9 mouse cellular contexts compared by ENCODE assay signal in the genomic region with DNA sequence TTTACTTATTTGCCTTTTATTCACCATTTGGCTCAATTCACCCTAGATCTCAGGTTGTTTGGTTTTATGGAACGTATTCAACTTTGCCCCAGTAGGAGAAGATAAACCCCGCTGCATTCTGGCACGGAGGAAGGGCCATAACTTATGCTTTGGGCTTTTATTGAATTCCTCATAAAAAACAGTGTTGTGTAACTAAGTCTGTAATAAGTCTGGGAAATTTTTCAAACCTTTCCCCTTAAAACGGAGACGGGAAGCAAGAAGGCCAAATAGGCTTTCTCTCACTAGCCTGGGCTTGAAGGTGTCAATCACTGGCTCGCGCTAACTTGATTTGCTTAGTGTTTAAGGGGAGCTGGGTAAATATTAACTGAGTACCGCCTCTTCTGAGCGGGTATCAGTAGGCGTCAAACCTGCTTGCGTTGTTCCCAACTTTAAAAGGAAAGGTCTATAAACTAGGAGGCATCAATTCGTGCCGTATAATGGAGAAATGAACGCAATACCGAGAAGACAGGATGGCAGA. TPM values are rescaled to one million over a fixed set of nuclear protein-coding genes. Genes with fewer than 3 reads are reported as not detected.
A peak's percentile ranks its signal among the peaks of the same experiment; 100 is the strongest.
DNase-seq lines count a peak whose midpoint lies in the region; ATAC-seq and TF ChIP-seq lines count a peak whose summit lies in the region.
"Had no signal": no experiment of that assay in that cellular context is flagged by ENCODE, and none has a peak within 500 bp of the region (broad histone marks: within the 10 kb centered on the region; RNA-seq: fewer than 3 reads in every experiment).

No protein-coding gene starts in this region.

- H3K9ac ChIP-seq in forebrain, embryonic 13.5 days = no peak overlapping the region
- H3K9ac ChIP-seq in forebrain, embryonic 11.5 days (ENCODE audit: low read length) = no peak overlapping the region
- H3K9ac ChIP-seq in lung, embryonic 15.5 days = peak overlapping the region; percentile 21; the same call in 1 of the 2 replicates
- peak overlapping the region; percentile 34; the same call in 1 of the 2 replicates for H3K9ac ChIP-seq in kidney, embryonic 14.5 days (ENCODE audit: low read depth, low read length)

- H3K4me2 ChIP-seq in forebrain, embryonic 13.5 days = no peak overlapping the region
- H3K4me2 ChIP-seq in forebrain, embryonic 11.5 days (ENCODE audit: low read depth, low read length, severe bottlenecking) = no peak overlapping the region
- H3K4me2 ChIP-seq in lung, embryonic 15.5 days = peak overlapping the region; percentile 54
- peak overlapping the region; percentile 47 for H3K4me2 ChIP-seq in kidney, embryonic 14.5 days (replicated peaks; ENCODE audit: low read depth, low read length)
- peak overlapping the region; percentile 30 for H3K4me2 ChIP-seq in myocyte (ENCODE audit: low read depth)

- H3K27me3 ChIP-seq in forebrain, embryonic 13.5 days = no peaks in the 10 kb centered on the region
- H3K27me3 ChIP-seq in forebrain, embryonic 11.5 days (ENCODE audit: control insufficient read depth, insufficient read depth, low read length) = no peaks in the 10 kb centered on the region
- H3K27me3 ChIP-seq in lung, embryonic 15.5 days = no peaks in the 10 kb centered on the region
- H3K27me3 ChIP-seq in kidney, embryonic 14.5 days (ENCODE audit: control insufficient read depth, insufficient read depth, low read length) = no peaks in the 10 kb centered on the region
- H3K27me3 ChIP-seq in myocyte (ENCODE audit: control insufficient read depth, insufficient read depth, insufficient read length) = no peaks in the 10 kb centered on the region

- no peaks in the 10 kb centered on the region for H3K4me1 ChIP-seq in forebrain, embryonic 13.5 days
- H3K4me1 ChIP-seq in forebrain, embryonic 11.5 days (replicated peaks; ENCODE audit: control insufficient read depth, insufficient read depth, low read length) = no peaks in the 10 kb centered on the region
- H3K4me1 ChIP-seq in lung, embryonic 15.5 days = 0 out of 2 replicates have a peak, but pooled peaks cover 15% of the 10 kb centered on the region
- no peaks in the 10 kb centered on the region for H3K4me1 ChIP-seq in kidney, embryonic 14.5 days (ENCODE audit: control insufficient read depth, insufficient read depth, low read length)

- no peaks in the 10 kb centered on the region for H3K79me2 ChIP-seq in myocyte (ENCODE audit: control insufficient read depth, insufficient read depth)

- no peak for DNase-seq in forebrain, embryonic 11.5 days (ENCODE audit: low spot score)
- no peak for DNase-seq in lung, postnatal 14 days
- no peak for DNase-seq in testis, postnatal 14 days (ENCODE audit: low spot score)
- DNase-seq in left cerebral cortex, adult 8-10 months (ENCODE audit: low spot score in 2 of 2) = no peak

- peaks cover 4% of the 10 kb centered on the region; the same call in 1 of the 2 replicates for H3K9me3 ChIP-seq in forebrain, embryonic 13.5 days (replicated peaks)
- no peaks in the 10 kb centered on the region; the same call in 1 of the 2 replicates for H3K9me3 ChIP-seq in forebrain, embryonic 11.5 days (ENCODE audit: control insufficient read depth, low read length)
- H3K9me3 ChIP-seq in lung, embryonic 15.5 days = no peaks in the 10 kb centered on the region
- H3K9me3 ChIP-seq in kidney, embryonic 14.5 days (ENCODE audit: control insufficient read depth, low read length) = peaks cover 5% of the 10 kb centered on the region; the same call in 1 of the 2 replicates

- H3ac ChIP-seq in myocyte (ENCODE audit: control insufficient read depth, insufficient read length) = no peak overlapping the region

- 54% methylated on average over 15 of the region's 15 CpGs for WGBS in forebrain, embryonic 13.5 days
- 59% methylated on average over 15 of the region's 15 CpGs for WGBS in forebrain, embryonic 11.5 days
- WGBS in lung, embryonic 15.5 days = 25% methylated on average over 15 of the region's 15 CpGs
- WGBS in kidney, embryonic 14.5 days = 40% methylated on average over 15 of the region's 15 CpGs

- no peak for TF ChIP-seq POLR2A in myocyte (IDR thresholded peaks at IDR 0.05; ENCODE audit: insufficient read length, low read depth)

- peak; percentile 19; the same call in 1 of the 2 replicates for ATAC-seq in forebrain, embryonic 13.5 days
- no peak for ATAC-seq in forebrain, embryonic 11.5 days (replicated peaks; ENCODE audit: low FRiP score)
- ATAC-seq in lung, embryonic 15.5 days (ENCODE audit: borderline replicate concordance, extremely low read depth, low FRiP score, low TSS enrichment) = no peak
- ATAC-seq in kidney, embryonic 14.5 days (ENCODE audit: low FRiP score, low TSS enrichment) = peak; percentile 56; the same call in 1 of the 2 replicates

- no peak overlapping the region for H3K4me3 ChIP-seq in forebrain, embryonic 13.5 days
- H3K4me3 ChIP-seq in forebrain, embryonic 11.5 days (ENCODE audit: low read depth, low read length) = no peak overlapping the region
- peak overlapping the region; percentile 27 for H3K4me3 ChIP-seq in lung, embryonic 15.5 days
- H3K4me3 ChIP-seq in kidney, embryonic 14.5 days (ENCODE audit: low read length) = peak overlapping the region; percentile 24
- H3K4me3 ChIP-seq in myocyte = no peak overlapping the region

- H3K36me3 ChIP-seq in forebrain, embryonic 13.5 days (ENCODE audit: poor library complexity, severe bottlenecking) = no peaks in the 10 kb centered on the region
- no peaks in the 10 kb centered on the region for H3K36me3 ChIP-seq in forebrain, embryonic 11.5 days (ENCODE audit: control insufficient read depth, insufficient read depth, low read length)
- H3K36me3 ChIP-seq in lung, embryonic 15.5 days = no peaks in the 10 kb centered on the region
- H3K36me3 ChIP-seq in kidney, embryonic 14.5 days (ENCODE audit: control insufficient read depth, insufficient read depth, low read length) = no peaks in the 10 kb centered on the region
- no peaks in the 10 kb centered on the region for H3K36me3 ChIP-seq in myocyte (ENCODE audit: control insufficient read depth, insufficient read depth)

- no peak overlapping the region for H3K27ac ChIP-seq in forebrain, embryonic 13.5 days
- H3K27ac ChIP-seq in forebrain, embryonic 11.5 days (ENCODE audit: low read depth, low read length) = no peak overlapping the region
- peak overlapping the region; percentile 48; the same call in 1 of the 2 replicates for H3K27ac ChIP-seq in lung, embryonic 15.5 days
- H3K27ac ChIP-seq in kidney, embryonic 14.5 days (ENCODE audit: low read depth, low read length) = no peak overlapping the region

TF ChIP-seq in myocyte, 11 proteins besides CTCF, POLR2A, EP300 and RAD21:
- no peak for TF ChIP-seq REST (IDR thresholded peaks at IDR 0.05; ENCODE audit: insufficient read depth, insufficient read length)
- no peak for TF ChIP-seq USF1 (IDR thresholded peaks at IDR 0.05; ENCODE audit: low read depth)
- no peak for TF ChIP-seq E2F4 (IDR thresholded peaks at IDR 0.05; ENCODE audit: insufficient read depth)
- TF ChIP-seq MAX (IDR thresholded peaks at IDR 0.05; ENCODE audit: low read depth) = no peak
- no peak for TF ChIP-seq TCF3 (IDR thresholded peaks at IDR 0.05; ENCODE audit: insufficient read length, low read depth)
- no peak for TF ChIP-seq TCF12 (IDR thresholded peaks at IDR 0.05; ENCODE audit: insufficient read depth, poor library complexity, severe bottlenecking)
- no peak for TF ChIP-seq POLR2AphosphoS2 (IDR thresholded peaks at IDR 0.05; ENCODE audit: insufficient read length, low read depth)
- TF ChIP-seq CEBPB (IDR thresholded peaks at IDR 0.05; ENCODE audit: insufficient read depth, poor library complexity, severe bottlenecking) = no peak
- no peak for TF ChIP-seq MYOG (IDR thresholded peaks at IDR 0.05; ENCODE audit: control insufficient read depth in 1 of 3, insufficient read depth in 1 of 3, insufficient read length in 2 of 3, low read depth in 2 of 3)
- TF ChIP-seq MYOD1 (IDR thresholded peaks at IDR 0.05; ENCODE audit: control insufficient read depth in 1 of 3, insufficient read length in 2 of 3, low read depth in 2 of 3) = no peak

RNA-seq across cellular contexts. Expression of gene Cdk1, which starts 31.2 kb away (rescaled TPM):
- 365 and 378 TPM in 2 replicates for polyA plus RNA-seq in forebrain, embryonic 13.5 days (2015; fragmentation: Nextera tagmentation; extraction: Ambion mirVana)
- 446 and 479 TPM in 2 replicates for polyA plus RNA-seq in forebrain, embryonic 11.5 days (2014; fragmentation: Nextera tagmentation; extraction: Ambion mirVana)
- 634 and 641 TPM in 2 replicates for polyA plus RNA-seq in lung, embryonic 15.5 days (2015; fragmentation: Nextera tagmentation; extraction: Ambion mirVana)
- polyA plus RNA-seq in kidney, embryonic 14.5 days (2014; fragmentation: Nextera tagmentation; extraction: Ambion mirVana) = 547 and 584 TPM in 2 replicates
- 85.7 TPM for polyA plus RNA-seq in myocyte (2012; fragmentation: generic; extraction: Trizol)
- total RNA-seq in left cerebral cortex, adult 8-10 months (2022) = 1 to 10 TPM in 2 of 4 experiments, under 1 TPM in 2; 0.89 to 1.4 (median 1.1) TPM
- total RNA-seq: gastrocnemius, adult 18-20 months had no signal

Comparison
In these comparisons a context has a peak if more than half of its experiments do, and no peak if none do; other contexts are left out.
1. ATAC-seq: peak in forebrain, embryonic 13.5 days (single experiment) and kidney, embryonic 14.5 days (single experiment); none in forebrain, embryonic 11.5 days (single experiment) and lung, embryonic 15.5 days (single experiment).
2. H3K4me2 ChIP-seq: peak in lung, embryonic 15.5 days (single experiment), kidney, embryonic 14.5 days (single experiment) and myocyte (single experiment); none in forebrain, embryonic 13.5 days (single experiment) and forebrain, embryonic 11.5 days (single experiment).
3. H3K4me3 ChIP-seq: peak in lung, embryonic 15.5 days (single experiment) and kidney, embryonic 14.5 days (single experiment); none in forebrain, embryonic 13.5 days (single experiment), forebrain, embryonic 11.5 days (single experiment) and myocyte (single experiment).
4. H3K9ac ChIP-seq: peak in lung, embryonic 15.5 days (single experiment) and kidney, embryonic 14.5 days (single experiment); none in forebrain, embryonic 13.5 days (single experiment) and forebrain, embryonic 11.5 days (single experiment).